Mouse (Mus musculus) adrenal gland, postnatal 10 days (tissue): ENCODE data around the gene Gm20696. TPM values are rescaled to one million over a fixed set of nuclear protein-coding genes. Genes with fewer than 3 reads are reported as not detected.

Source experiments
- DNase-seq: peaks from one replicate; pipeline ENCODE4 v3.0.0; 2021; ENCODE audit warnings: mixed read lengths
- total RNA-seq, 2 experiments: library from RNA; stranded (reverse); gene quantifications; 2 replicates each; pipeline ENCODE4 v1.2.3; 2021

Gm20696 gene
- total RNA-seq, 2 experiments from 2014 or later: 2.4 to 6.6 TPM

DNA sequence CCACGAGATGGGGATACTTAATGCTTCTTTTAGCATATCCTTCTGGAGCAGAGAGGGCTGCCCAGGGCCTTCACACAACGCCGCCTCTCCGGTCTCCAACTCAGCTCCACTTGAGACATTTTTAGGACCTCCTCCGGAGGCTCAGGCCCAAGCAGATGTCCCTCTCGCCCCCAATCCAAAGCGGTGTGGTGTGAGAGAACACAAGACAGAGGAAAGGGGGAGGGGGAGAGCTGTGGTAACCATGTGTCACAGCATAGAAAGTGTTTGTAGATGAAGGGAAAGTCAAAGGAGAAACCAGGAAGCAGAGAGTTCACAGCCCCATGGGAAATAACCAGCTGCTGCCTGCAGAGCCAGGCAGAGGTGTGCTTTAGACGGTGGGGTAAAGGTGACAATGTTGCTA is 99.7 kb downstream of the Gm20696 start:
- no peak for DNase-seq

DNA sequence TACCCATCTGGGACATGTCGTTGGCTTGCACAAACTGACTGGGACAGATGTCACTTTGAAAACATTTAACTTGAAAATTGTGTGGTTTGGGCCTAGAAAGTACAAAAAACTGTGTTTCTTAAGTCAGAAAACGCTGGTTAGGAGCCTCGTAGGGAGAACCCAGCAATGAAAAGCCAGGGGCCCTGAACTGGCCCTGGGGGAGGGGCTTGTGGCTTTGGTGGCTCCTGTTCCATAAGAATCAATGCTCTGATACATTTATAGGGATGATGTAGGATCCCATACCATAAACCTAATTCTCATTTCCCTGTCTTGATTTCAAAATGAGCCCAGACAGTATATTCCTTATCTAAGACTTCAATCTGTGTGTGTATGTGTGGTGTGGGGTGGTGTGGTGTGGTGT is 101.8 kb downstream of the Gm20696 start:
- no peak for DNase-seq

DNA sequence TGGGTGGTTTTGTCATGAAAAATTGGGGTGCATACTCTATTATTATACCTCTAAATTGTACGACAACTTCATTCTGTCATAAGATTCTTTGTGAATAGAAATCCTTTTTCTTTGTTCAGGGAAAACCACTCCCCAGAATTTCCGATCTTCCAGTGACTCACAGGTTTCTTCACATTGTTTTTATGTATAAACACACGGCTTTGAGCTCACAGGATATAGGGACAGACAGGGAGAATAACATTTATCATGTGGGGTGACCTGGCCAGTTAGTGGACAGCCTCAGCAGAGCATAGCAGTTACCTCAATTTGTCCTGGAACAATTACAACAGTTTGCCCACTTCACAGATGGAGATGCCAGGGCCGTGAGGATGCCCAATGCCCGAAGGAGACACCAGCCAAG is 109.6 kb downstream of the Gm20696 start:
- DNase-seq: no peak

DNA sequence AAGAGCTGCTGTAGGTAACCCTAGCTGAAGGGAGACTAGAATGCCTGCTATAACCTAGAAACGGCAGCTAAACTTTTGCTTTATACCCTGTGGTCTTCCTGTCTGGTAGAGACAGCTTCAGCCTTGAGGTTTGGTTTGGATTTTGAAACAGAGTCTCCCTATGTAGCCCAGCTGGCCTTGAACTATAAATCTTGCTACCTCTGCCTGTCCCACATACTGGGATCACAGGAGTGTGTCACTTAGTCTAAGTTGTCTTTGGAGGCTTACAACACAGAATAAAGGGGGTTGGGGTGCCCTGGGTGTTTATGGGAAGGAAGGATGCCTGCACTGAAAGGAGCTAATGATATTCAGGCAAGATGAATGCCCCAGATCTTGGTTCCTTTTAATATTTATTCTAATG is 113.8 kb downstream of the Gm20696 start:
- peak; percentile 32 for DNase-seq

DNA sequence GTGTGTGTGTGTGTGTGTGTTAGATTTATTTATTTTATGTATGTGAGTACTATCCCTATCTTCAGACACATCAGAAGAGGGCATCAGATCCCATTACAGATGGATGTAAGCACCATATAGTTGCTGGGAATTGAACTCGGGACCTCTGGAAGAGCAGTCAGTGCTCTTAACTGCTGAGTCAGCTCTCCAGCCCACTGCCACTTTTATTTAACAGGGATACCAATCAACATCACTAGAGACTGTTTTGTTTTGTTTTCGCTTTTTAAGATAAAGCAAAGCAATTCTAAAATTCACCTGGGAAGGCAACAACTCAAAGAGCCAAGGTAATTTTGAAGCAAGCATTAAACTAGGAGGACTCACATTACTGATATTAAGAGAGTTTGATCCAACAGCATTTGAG is 120.2 kb downstream of the Gm20696 start:
- no peak for DNase-seq

DNA sequence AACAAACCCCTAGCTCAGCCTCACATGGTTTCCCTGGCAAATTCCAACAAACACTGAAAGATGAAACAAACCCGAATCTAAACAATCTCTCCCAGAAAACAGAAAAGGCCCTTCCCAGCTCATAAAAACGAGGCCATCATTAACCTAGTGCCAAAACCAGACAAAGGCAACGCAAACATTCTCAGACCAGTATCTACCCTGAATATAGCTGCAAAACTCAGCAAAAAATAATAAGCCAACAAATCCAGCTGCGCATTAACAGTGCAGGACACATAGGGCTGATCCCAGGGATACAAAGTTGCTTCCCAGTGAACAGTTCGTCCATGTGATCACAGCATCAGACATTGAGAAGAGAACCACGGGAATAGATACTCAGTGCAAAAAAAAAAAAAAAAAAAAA is 121.2 kb downstream of the Gm20696 start:
- no peak for DNase-seq

DNA sequence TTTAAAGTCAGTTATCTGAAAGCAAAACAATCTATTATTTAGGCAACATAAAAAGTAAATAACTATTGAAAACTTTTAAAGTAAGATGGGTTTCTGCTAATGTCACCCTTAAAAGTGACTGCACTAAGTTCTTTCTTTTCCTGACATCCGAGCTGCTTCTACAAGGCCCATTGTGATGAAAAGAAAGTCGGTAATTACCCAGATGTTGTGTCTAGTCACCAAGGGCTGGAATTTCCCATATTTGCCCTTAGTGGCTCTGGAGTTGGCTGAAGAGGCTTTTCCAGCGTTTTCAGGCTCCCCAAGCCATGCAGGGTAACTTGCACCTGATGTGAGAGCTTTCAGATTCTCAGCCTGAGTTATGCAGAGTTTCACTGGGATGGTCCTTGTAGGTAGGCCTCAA is 125.5 kb downstream of the Gm20696 start:
- DNase-seq: no peak

DNA sequence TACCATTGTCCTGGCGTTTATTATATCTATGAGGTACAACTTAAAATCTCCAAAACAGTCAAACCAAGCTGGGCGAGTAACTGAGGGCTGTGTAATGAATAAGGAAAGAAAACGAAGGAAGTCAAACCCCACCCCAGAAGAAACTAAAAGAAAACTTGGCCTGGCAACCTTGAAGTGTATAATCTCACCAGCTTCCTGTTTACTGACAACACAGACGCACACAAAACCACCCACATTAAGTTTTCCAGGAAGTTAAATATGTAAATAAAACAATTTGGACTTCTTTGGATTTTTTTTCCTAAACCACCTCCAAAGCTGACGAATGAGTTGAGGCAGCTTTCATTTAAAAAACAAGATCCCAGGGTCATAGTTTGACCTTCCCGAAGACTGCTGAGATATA is 125.9 kb downstream of the Gm20696 start:
- no peak for DNase-seq

DNA sequence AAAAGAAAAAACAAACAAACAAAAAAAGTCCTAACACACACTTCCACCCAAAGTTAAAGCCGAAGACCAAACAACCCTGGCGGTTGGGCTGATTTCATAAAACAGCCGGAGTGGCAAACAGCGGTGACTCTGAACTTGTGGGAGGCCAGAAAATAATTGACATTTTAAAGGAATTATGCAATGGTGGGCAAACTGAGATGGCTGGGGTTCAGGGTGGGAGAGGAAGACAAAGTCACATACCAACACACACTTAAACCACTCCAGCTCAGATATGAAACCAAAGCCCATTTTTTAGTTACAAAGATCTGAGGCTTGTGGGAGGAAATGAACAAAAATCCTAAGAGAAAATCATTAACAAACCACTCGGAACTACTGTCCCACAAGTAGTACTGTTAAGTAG is 126.5 kb downstream of the Gm20696 start:
- no peak for DNase-seq

DNA sequence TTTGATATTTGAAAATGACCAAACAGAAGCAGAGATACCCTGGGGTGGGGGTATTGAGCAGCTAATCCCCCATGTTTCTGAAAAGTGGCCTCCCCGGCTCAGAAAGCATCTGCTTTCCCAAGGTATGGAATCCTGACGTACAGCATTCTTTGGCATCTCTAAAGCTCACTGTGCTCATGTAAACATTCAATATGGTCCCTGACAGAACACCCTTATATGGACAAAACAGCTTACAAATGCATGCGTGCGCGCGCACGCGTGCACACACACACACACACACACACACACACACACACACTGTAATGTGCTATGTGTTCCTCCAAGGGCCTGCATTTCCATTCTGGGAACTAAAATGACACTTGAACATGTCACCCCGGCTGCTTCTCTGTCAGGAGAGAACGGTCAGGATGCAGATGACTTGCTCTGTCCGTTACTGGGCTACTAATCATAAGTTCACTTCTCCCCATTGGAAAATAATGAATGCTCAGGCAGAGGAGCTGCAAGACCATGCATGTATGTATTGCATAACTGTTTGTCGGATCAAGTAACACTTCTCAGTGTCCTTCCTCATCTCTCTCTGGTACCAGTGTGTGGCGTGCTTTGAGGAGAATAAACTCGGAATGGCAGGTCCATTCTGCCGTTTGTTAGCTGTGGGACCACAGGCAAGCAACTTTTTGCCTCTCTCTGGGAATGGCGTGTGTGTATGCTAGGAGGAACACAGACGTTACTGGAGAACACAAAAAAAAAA is 128.2 kb downstream of the Gm20696 start:
- no peak for DNase-seq

DNA sequence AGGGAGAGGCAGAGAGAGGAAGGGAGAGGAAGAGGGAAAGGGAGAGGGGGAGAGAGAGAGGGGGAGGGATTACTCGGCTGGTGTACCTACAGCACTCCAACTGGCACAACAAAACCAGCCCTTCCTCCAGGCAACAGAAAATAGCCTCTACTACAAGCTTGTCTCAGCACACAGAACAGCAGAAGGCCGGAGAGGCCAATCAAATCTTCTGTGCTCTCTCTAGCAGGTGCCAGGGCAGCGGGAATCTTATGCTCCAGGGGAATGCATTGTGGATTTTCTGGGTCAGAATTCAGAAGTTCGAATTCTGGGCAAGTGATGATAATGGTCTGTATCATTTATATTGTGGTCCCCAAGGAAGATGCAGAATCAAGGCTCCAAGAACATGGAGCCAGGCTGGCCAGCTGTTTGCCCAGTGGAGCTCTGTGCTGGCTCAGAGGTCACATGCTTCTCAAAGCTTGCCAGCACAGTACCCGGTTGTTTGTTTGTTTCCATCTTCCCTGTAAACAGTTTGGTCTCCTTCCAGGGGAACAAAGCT is 132.3 kb downstream of the Gm20696 start:
- no peak for DNase-seq

DNA sequence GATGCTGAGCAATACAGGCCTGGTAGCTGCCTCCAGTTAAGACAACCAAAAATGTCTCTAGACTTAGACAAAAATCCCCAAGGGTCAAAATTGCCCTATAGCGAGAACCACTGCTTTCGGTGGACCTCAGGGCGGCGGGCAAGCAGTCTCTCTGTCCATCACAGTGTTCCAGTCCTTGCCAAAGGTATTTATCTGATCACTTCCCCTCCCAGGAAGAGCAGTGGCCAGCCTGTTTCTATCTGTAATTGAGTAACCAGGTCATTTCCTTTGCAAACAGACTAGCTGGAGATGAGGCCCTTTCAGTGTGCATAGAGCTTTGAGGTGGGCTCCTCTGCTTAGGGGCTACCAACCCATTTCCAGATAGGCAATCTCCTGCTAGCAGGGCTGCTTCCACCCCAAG is 134.1 kb downstream of the Gm20696 start:
- DNase-seq: no peak

DNA sequence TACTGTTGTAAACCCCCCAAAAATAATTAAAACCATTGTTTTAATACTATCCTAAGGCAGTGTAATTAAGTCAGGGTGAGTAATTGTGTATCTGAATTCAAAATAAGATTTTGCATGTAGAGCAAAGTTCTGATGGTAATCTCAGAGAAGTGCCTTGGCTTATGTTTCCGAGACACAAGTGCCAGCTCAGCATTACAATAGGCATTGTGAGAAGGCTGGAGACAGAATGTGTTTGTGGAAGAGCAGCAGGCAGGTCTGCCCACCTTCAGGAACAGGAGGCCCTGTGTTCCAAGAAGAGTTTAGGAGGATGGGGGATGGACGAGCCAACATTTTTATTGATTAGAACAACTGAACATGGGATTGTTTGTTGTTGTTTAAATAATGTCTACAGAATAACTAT is 137.6 kb downstream of the Gm20696 start:
- no peak for DNase-seq

DNA sequence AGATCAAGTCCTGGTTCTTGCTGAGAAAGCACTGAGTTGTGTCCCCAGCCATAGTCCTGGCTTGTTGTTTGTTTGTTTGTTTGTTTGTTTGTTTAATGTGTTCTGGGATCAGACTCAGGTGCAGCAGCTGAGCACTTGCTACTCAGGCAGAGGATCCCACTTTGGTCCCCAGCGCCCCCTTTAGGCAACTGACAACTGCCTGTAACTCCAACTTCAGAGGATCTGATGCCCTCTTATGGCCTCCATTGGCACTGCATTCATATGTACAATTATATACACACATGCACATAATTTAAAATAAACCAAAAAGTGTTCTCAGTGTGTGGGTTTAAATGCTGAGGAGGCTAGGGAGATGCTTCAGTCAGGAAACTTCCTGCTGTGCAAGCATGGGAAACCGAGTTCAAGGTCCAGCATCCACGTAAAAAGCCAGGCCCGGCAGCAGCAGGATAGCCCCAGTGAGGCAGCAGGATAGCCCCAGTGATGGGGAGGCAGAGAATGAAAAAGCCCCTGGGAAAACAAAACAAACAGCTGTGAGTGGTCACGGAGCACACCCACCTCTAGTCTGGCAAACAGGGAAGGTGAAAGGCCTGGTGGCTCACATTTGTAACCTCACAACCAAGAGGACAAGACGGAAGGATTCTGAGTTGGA is 139.0 kb downstream of the Gm20696 start:
- no peak for DNase-seq

DNA sequence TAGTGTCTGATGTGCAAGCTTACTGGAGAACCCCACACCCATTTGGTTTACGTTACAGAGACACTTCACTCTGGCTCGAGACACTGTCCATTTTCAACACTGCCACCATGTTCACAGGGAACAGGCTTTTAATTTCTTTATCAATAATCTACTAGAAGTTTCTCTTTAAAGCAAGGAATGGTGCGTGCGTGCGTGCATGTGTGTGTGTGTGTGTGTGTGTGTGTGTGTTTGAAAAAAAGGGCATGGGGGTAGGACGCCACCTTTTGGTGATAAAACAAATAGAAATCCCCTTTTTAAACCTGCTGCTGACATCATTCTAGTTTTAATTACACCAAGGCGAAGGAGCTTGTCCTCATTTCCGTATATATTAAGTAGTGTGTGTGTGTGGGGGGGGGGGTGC is 141.2 kb downstream of the Gm20696 start:
- peak; percentile 46 for DNase-seq

DNA sequence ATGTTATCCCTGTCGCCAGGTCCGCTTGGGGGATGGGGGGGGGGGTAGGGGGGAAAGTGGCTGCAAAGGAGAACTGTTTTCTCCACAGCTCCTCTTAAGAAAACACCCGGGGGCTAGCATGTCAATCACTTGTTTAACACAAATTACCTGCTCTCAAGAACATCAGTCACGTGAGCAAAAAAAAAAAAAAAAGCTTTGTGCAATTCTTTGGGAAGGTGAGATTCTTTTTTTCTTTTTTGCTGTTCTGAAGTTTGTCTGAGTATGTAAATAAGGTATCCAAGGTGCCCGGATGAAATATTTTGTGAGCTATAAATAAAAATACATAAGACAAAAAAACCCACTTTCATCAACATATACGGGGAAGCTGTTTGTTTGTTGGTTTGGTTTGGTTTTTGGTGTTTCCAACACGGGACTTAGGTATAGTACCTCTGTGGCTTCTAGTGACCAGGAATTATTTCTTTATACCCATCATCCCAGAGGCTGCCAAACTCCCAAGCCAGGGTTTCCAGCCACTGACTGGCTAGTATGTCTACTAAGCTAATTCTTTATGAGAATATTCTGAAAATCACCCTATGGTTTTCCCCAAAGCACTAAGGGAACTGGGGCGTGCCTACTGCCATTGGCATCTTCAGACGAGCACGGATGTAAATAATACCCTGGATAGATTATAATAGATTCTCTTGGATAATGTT is 142.8 kb downstream of the Gm20696 start:
- DNase-seq: no peak

DNA sequence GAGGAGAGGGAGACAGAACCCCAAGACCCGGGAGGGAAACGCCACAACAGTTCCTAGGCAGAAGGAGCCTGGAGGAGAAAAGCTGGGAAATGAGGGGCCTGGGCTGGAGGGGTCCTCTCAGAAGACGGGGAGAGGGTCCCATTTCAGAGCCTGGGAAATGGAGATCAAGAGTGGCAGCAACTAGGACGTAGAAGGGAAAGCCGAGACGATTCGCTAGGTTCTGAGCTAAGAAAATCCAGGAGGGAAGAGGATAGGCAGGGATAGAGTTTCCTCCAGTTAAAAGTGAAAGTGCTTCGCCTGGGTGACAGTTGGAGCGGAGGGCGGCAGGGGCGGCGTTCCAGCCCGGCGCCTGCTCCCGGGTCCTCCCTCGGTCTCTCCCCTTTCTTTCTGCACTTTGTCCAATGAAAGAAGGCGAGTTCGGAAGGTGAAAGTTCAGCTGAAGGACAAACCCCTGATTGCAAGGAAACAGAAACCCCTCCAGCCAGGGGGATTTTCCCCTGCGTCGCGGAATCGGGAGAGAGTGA is 143.4 kb downstream of the Gm20696 start:
- DNase-seq: peak; percentile 84

DNA sequence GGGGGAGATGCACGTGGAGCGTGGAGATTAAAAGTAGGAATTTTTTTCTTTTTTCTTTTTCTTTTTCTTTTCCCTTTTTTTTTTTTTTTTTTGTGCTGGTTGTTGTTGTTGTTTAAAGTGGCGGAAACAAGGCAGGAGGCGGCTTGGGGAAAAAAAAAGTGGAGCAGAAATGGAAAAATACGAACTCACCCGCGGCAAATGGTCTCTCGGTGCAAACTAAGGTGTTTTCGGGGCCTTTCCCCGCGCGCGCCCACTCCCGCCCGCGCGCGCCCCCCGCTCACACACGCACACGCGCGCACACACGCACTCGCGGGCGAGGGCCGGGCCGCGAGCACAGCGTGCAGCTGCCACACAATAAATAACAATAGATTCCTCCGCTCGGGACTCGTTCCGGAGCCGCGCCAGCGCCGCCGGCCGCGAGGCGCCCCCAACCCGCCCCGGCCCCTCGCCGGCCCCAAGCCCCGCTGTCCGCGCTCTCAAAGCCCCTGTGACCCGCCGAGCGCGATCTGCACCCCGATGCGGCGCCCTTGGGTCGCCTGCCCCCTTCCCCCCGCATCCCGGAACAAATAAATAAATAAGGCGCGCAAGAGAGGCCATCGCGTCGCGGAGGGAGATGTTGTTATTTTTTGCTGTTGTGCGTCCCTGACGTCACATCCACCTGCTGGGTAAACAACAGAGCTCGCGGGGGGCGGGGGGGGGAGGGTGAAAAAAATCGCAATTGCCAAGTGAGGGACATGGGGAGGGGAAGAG is 144.1 kb downstream of the Gm20696 start, which contains the start of gene Foxp1:
Foxp1 (minus strand) TSS at position 363 of the 750 bp plus-strand sequence.
- DNase-seq: peak; percentile 83

DNA sequence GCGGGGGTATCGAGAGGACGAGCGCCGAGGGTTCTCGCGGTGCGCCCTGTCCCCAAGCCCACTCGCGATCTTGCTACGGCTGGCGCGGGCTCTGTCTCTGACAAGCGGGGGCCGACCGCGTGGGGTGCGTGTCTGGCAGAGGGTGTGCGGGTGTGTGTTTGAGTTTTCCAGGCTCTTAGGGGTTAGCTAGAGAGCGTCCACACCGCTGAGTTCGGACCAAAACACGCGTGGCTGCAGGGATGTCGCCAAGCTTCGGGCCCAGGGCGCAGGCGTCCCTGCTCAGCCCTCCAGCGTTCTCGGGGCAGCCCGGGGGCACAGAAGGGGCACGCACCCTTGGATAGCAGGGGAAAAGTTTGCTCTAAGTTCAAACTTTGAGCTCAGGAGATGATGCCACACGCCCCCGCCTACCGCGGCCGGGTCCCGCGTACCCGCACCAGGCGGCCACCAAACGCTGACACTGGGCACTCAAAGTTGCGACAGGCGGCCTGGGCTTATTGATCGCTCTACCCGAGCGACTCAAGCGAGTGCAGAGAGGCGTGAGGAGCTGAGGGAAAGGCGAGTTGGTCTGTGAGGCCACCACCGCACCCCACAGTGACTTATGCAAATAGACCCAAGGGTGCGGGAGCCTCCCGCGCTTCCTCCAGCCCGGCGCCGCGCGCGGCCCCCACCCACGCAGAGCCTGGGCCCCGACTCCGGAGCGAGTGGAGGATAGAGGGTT is 144.8 kb downstream of the Gm20696 start:
- peak; percentile 67 for DNase-seq

DNA sequence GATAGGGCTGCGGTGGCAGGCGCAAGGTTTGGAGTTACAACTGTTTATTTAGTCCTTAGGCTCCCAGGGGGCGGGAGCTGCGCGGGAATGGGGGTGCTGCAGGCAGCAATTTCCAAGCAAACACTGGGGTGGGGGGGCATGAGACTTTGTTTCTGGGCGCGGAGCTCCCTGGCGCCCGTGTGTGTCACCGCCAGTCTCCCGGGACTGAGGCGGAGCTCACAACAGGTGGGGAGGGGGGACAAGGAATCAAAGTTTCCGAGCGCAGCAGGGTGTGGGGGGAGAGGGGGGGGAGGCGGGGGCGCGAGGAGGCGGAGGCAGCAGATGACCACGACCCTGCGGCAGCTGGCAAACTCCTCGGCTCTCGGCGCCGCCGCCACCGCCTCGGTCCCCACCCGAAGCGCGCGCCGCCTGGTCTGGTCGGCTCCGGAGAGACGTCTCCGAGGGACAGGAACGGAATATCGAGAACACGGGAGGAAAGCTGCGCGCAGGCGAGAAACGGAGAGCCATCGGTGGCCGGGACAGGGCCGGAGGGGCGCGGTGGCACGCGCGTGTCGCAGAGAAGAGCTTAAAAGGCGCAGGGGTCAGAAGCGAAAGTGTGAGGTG is 145.5 kb downstream of the Gm20696 start:
- DNase-seq: peak; percentile 79

DNA sequence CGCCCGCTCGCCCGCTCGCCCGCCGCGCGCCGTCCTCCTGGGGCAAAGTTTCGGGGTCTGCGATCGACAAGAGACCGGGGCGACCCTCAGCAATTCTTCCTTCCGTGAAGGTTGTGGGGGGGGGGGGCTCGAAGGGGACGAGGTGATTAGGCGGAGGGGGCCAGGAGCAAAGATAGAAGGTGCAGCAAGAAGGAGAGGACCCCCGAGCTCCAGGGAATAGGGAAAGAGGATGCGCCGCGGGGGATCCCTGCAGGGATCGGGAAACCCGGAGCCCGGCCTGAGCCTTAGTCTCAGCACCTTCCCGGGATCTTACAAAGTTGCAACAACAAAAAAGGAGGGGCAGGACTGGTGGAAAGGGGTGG is 145.9 kb downstream of the Gm20696 start:
- no peak for DNase-seq
